Mouse (Mus musculus) hindbrain, embryonic 12.5 days (tissue): ENCODE data around the gene Btbd35f2. TPM values are rescaled to one million over a fixed set of nuclear protein-coding genes. Genes with fewer than 3 reads are reported as not detected.
"Not testable (repeated sequence)": the region's sequence is repeated elsewhere in the genome, so short reads cannot be mapped to it uniquely, and the experiment has no call there.

Source experiments
- ATAC-seq: fragments of 200-750 bp; cut with Nextera tagmentation; 2 replicates; pipeline ENCODE4 v1.8.0; 2017; ENCODE audit warnings: moderate TSS enrichment; ENCODE audit not compliant: low FRiP score
- H3K27ac ChIP-seq: fragments of 300-500 bp; sonication (generic); 2 replicates; pipeline ENCODE4 v1.5.1; 2016; ENCODE audit warnings: mild to moderate bottlenecking
- H3K27me3 ChIP-seq: fragments of 300-500 bp; sonication (generic); 2 replicates; pipeline ENCODE4 v1.6.1; 2016; ENCODE audit warnings: mild to moderate bottlenecking
- H3K36me3 ChIP-seq: fragments of 300-500 bp; sonication (generic); 2 replicates; pipeline ENCODE4 v1.6.1; 2016; ENCODE audit warnings: mild to moderate bottlenecking
- H3K4me1 ChIP-seq: fragments of 300-500 bp; sonication (generic); 2 replicates; pipeline ENCODE4 v1.6.1; 2016
- H3K4me2 ChIP-seq: fragments of 300-500 bp; sonication (generic); replicated peaks from 2 replicates; pipeline ENCODE4 v1.6.1; 2016; ENCODE audit warnings: mild to moderate bottlenecking
- H3K4me3 ChIP-seq: fragments of 300-500 bp; sonication (generic); 2 replicates; pipeline ENCODE4 v1.5.1; 2016; ENCODE audit warnings: mild to moderate bottlenecking
- H3K9ac ChIP-seq: fragments of 300-500 bp; sonication (generic); 2 replicates; pipeline ENCODE4 v1.6.1; 2016; ENCODE audit warnings: mild to moderate bottlenecking, moderate library complexity
- H3K9me3 ChIP-seq: fragments of 300-500 bp; sonication (generic); replicated peaks from 2 replicates; pipeline ENCODE4 v1.6.1; 2016; ENCODE audit warnings: mild to moderate bottlenecking
- WGBS: fragments of 180-500 bp; shearing (Covaris S2); methylation state at CpG from one replicate; pipeline ENCODE4 v1.1.7; 2016; 5-methylcytosine and 5-hydroxymethylcytosine counted together
- polyA plus RNA-seq: library from polyadenylated mRNA; unstranded; fragments of >200 nt; fragmentation: Nextera tagmentation; extraction: Ambion mirVana; gene quantifications from 2 replicates; pipeline ENCODE4 v1.2.1, GENCODE M21; 2016

The Btbd35f2 gene
- not detected in 2 replicates for polyA plus RNA-seq

GRCm38 (mm10) chrX:32278094-32278493 lies at the start of gene Btbd35f2:
TSS of gene Btbd35f2 (plus strand) at chrX:32278394.
- not testable (repeated sequence) for H3K4me2 ChIP-seq, H3K27ac ChIP-seq, H3K27me3 ChIP-seq, ATAC-seq, H3K9me3 ChIP-seq, H3K36me3 ChIP-seq, H3K4me1 ChIP-seq, H3K4me3 ChIP-seq, H3K9ac ChIP-seq
- WGBS, result 88% methylated on average over 1 of the region's 3 CpGs

Other genes starting within 250 kb of the Btbd35f2 start
- gene Btbd35f22, start 230.6 kb upstream of the Btbd35f2 start, polyA plus RNA-seq, result not detected in 2 replicates